Mouse (Mus musculus) sigmoid colon, adult 10 weeks (tissue): ENCODE data around the gene Tas1r2. TPM values are rescaled to one million over a fixed set of nuclear protein-coding genes. Genes with fewer than 3 reads are reported as not detected.

Source experiments
- polyA plus RNA-seq: library from polyadenylated mRNA; stranded (reverse); fragments of 350-450 nt; fragmentation: Illumina TruSeq; extraction: RNeasy Lipid Tissue Mini Kit (QIAGEN cat#74804); gene quantifications from one replicate; pipeline ENCODE4 v1.2.3, GENCODE M21; 2014; ENCODE audit warnings: low read depth, low replicate concordance

Tas1r2 gene
- polyA plus RNA-seq, result not detected

DNA sequence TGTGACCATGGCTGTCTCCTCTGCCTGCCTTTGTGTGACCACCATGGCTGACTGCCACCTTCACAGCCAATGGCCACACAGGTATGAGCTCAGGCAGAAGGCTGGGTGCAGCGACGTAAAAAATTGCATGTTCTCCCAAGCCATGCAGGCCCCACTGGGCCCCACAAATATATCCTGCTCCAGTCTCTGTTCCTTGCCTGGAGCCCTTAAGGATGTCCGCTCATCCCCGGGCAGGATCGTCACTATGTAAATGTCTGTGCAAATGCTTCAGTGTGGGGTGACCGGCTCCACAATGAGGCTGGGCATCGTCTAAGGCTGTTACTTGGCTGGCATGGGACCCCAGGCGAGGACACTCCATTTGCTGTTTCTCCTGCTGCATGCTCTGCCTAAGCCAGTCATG, at the start of gene Tas1r2:
Gene Tas1r2 (plus strand): TSS at position 301 of the 400 bp plus-strand sequence.

DNA sequence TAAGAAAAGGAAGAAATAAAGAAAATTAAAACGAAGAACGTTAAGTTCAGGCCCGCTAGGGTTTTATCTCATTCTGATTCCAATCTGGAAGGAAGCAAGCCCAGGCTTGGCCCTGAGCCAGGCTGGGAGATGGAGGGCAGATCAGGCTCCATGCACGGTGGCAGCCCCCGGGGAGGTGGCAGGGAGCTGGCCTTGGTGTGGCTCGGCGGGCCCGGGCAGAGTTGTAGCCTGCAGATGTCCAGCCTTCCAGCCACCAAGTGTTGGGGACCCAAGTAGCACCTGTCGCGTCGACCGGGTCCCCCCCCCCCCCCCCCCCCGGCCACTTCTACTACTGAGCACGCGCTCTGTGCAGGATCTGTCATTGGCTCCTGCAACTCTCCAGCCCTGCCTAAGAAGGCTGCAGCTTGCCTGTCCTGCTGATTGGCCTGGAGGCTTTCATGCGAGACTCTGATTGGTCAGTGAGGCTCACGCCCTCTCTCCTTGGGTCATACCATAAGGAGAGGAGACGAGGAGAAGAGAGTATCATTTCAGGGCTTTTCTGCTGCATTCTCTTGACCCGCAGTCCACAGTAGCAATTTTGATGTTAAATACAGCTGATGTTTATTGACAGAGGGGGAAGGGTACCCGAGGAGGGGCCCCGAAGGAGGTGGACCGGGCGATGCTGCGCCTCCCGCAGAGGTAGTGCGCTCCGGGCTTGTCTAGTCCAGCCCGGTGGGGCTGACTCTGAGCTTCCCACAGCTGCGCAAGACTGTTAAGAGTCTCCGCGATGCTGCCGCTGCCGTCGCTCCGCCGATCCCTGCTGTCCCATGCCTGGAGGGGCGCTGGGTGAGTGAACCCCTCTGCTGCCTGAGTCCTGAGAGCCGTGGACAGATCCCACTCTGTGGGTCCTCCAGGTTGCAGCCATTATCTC, 30.7 kb upstream of the Tas1r2 start, which contains the start of gene Aldh4a1:
Gene Aldh4a1 (plus strand): TSS at position 494 of the 910 bp plus-strand sequence.

Other genes with a start within 250 kb of the Tas1r2 start
- gene Iffo2, start 123.0 kb upstream of the Tas1r2 start, polyA plus RNA-seq, result 4.6 TPM
- gene Gm21969, start 50.4 kb upstream of the Tas1r2 start, polyA plus RNA-seq, result not detected
- 2.1 TPM for gene Aldh4a1, start 30.7 kb upstream of the Tas1r2 start, polyA plus RNA-seq
- gene Pax7, start 180.0 kb downstream of the Tas1r2 start, polyA plus RNA-seq, result not detected